Mouse (Mus musculus): ENCODE results near the gene Riox1. TPM values are rescaled to one million over a fixed set of nuclear protein-coding genes. Genes with fewer than 3 reads are reported as not detected.

Riox1 gene
- polyA plus RNA-seq, 1 experiment, result 17.7 TPM

GRCm38 (mm10) chr12:83965235-83965634, 14.8 kb downstream of the Riox1 start:
- TF ChIP-seq POLR2A (IDR thresholded peaks at IDR 0.05; ENCODE audit: low read depth, low read length) (no peak), CTCF (IDR thresholded peaks at IDR 0.05; ENCODE audit: extremely low read depth, insufficient read length, insufficient replicate concordance, low read depth, low read length) (no peak)
- 93% methylated on average over 7 of the region's 7 CpGs for WGBS
- H3K27ac ChIP-seq (ENCODE audit: insufficient read depth, low read depth, low read length), result no peak overlapping the region

GRCm38 (mm10) chr12:83972117-83972516, 21.7 kb downstream of the Riox1 start:
- Histone ChIP-seq H3K27ac (ENCODE audit: insufficient read depth, low read depth, low read length) (no peak overlapping the region), H3K4me3 (ENCODE audit: low read depth, low read length) (no peak overlapping the region), H3K27me3 (ENCODE audit: control insufficient read depth, insufficient read depth, low read length) (no peaks in the 10 kb centered on the region), H3K36me3 (ENCODE audit: control insufficient read depth, insufficient read depth, low read length) (no peaks in the 10 kb centered on the region), H3K4me1 (ENCODE audit: control insufficient read depth, insufficient read depth, insufficient read length, low read length) (peaks cover 3% of the 10 kb centered on the region; the same call in 1 of the 2 replicates)
- peak; percentile 63; the same call in 1 of the 2 replicates for TF ChIP-seq CTCF (IDR thresholded peaks at IDR 0.05; ENCODE audit: extremely low read depth, insufficient read length, insufficient replicate concordance, low read depth, low read length)
- no peak for TF ChIP-seq POLR2A (IDR thresholded peaks at IDR 0.05; ENCODE audit: low read depth, low read length)
- 35% methylated on average over 2 of the region's 2 CpGs for WGBS

More at GRCm38 (mm10) chr12:83965235-83965634, 14.8 kb downstream of the Riox1 start:
- Histone ChIP-seq H3K4me1 (ENCODE audit: control insufficient read depth, insufficient read depth, insufficient read length, low read length) (no peaks in the 10 kb centered on the region), H3K36me3 (ENCODE audit: control insufficient read depth, insufficient read depth, low read length) (no peaks in the 10 kb centered on the region), H3K4me3 (ENCODE audit: low read depth, low read length) (no peak overlapping the region), H3K27me3 (ENCODE audit: control insufficient read depth, insufficient read depth, low read length) (no peaks in the 10 kb centered on the region)

DNA sequence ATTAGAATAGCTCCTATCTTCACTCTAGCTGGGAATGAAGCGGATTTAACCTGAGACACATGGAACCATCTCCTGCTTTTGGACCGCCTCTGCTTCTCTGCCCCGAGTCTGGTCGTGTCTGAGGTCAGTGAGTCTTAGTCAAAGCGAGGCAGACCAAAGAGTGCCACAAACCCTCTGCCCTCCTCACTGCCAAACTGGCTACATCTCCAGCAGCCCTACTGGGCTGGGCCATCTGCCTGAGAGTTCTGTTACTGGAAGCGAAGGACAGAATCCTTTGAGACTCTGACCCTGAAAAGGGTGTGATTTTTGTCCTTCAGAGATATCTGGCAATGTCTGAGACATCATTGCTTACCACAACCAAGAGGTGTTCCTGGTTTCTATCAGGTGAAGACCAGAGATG, 28.5 kb downstream of the Riox1 start:
- no peak overlapping the region for H3K27ac ChIP-seq (ENCODE audit: insufficient read depth, low read depth, low read length)
- no peak overlapping the region for H3K4me3 ChIP-seq (ENCODE audit: low read depth, low read length)
- peaks cover 11% of the 10 kb centered on the region; the same call in 1 of the 2 replicates for H3K4me1 ChIP-seq (ENCODE audit: control insufficient read depth, insufficient read depth, insufficient read length, low read length)
- no peaks in the 10 kb centered on the region for H3K36me3 ChIP-seq (ENCODE audit: control insufficient read depth, insufficient read depth, low read length)
- 91% methylated on average over 6 of the region's 6 CpGs for WGBS
- TF ChIP-seq POLR2A (IDR thresholded peaks at IDR 0.05; ENCODE audit: low read depth, low read length) (no peak), CTCF (IDR thresholded peaks at IDR 0.05; ENCODE audit: extremely low read depth, insufficient read length, insufficient replicate concordance, low read depth, low read length) (no peak)
- no peaks in the 10 kb centered on the region for H3K27me3 ChIP-seq (ENCODE audit: control insufficient read depth, insufficient read depth, low read length)

GRCm38 (mm10) chr12:83981615-83982014, 31.2 kb downstream of the Riox1 start:
- no peak for TF ChIP-seq CTCF (IDR thresholded peaks at IDR 0.05; ENCODE audit: extremely low read depth, insufficient read length, insufficient replicate concordance, low read depth, low read length)
- no peak for TF ChIP-seq POLR2A (IDR thresholded peaks at IDR 0.05; ENCODE audit: low read depth, low read length)
- 23% methylated on average over 4 of the region's 4 CpGs for WGBS
- Histone ChIP-seq H3K36me3 (ENCODE audit: control insufficient read depth, insufficient read depth, low read length) (no peaks in the 10 kb centered on the region), H3K4me3 (ENCODE audit: low read depth, low read length) (no peak overlapping the region), H3K4me1 (ENCODE audit: control insufficient read depth, insufficient read depth, insufficient read length, low read length) (peaks cover 11% of the 10 kb centered on the region; the same call in 1 of the 2 replicates), H3K27ac (ENCODE audit: insufficient read depth, low read depth, low read length) (no peak overlapping the region), H3K27me3 (ENCODE audit: control insufficient read depth, insufficient read depth, low read length) (no peaks in the 10 kb centered on the region)

- no peak within 1 kb of the TSS for H3K4me3 ChIP-seq (ENCODE audit: low read depth, low read length)
- 87% methylated on average over 4 of the region's 4 CpGs for WGBS
- H3K27ac ChIP-seq (ENCODE audit: insufficient read depth, low read depth, low read length), result no peak within 1 kb of the TSS
- H3K36me3 ChIP-seq (ENCODE audit: control insufficient read depth, insufficient read depth, low read length), result no peaks in the 10 kb centered on the region
- H3K4me1 ChIP-seq (ENCODE audit: control insufficient read depth, insufficient read depth, insufficient read length, low read length), result peaks cover 11% of the 10 kb centered on the region; the same call in 1 of the 2 replicates
- TF ChIP-seq POLR2A (IDR thresholded peaks at IDR 0.05; ENCODE audit: low read depth, low read length), result no peak
- TF ChIP-seq CTCF (IDR thresholded peaks at IDR 0.05; ENCODE audit: extremely low read depth, insufficient read length, insufficient replicate concordance, low read depth, low read length), result no peak
- no peaks in the 10 kb centered on the region for H3K27me3 ChIP-seq (ENCODE audit: control insufficient read depth, insufficient read depth, low read length)
Observed at GRCm38 (mm10) chr12:83984752-83985151, 34.3 kb downstream of the Riox1 start, which contains the start of gene Heatr4. Gene Heatr4, minus strand, starts transcription at chr12:83984852.

GRCm38 (mm10) chr12:83987242-83987582, 36.8 kb downstream of the Riox1 start:
- TF ChIP-seq POLR2A (IDR thresholded peaks at IDR 0.05; ENCODE audit: low read depth, low read length) (no peak), CTCF (IDR thresholded peaks at IDR 0.05; ENCODE audit: extremely low read depth, insufficient read length, insufficient replicate concordance, low read depth, low read length) (no peak)
- Histone ChIP-seq H3K27me3 (ENCODE audit: control insufficient read depth, insufficient read depth, low read length) (no peaks in the 10 kb centered on the region), H3K4me3 (ENCODE audit: low read depth, low read length) (peak overlapping the region; percentile 65), H3K27ac (ENCODE audit: insufficient read depth, low read depth, low read length) (peak overlapping the region; percentile 68), H3K4me1 (ENCODE audit: control insufficient read depth, insufficient read depth, insufficient read length, low read length) (peaks cover 7% of the 10 kb centered on the region; the same call in 1 of the 2 replicates), H3K36me3 (ENCODE audit: control insufficient read depth, insufficient read depth, low read length) (no peaks in the 10 kb centered on the region)
- 10% methylated on average over 8 of the region's 8 CpGs for WGBS

GRCm38 (mm10) chr12:83987583-83988441, 37.4 kb downstream of the Riox1 start, which contains the start of gene Acot2:
Gene Acot2, plus strand, starts transcription at chr12:83987861.
- peak within 1 kb of the TSS; percentile 65 for H3K4me3 ChIP-seq (ENCODE audit: low read depth, low read length)
- peaks cover 1% of the 10 kb centered on the region; the same call in 1 of the 2 replicates for H3K4me1 ChIP-seq (ENCODE audit: control insufficient read depth, insufficient read depth, insufficient read length, low read length)
- no peaks in the 10 kb centered on the region for H3K36me3 ChIP-seq (ENCODE audit: control insufficient read depth, insufficient read depth, low read length)
- no peaks in the 10 kb centered on the region for H3K27me3 ChIP-seq (ENCODE audit: control insufficient read depth, insufficient read depth, low read length)
- H3K27ac ChIP-seq (ENCODE audit: insufficient read depth, low read depth, low read length), result peak within 1 kb of the TSS; percentile 68
- TF ChIP-seq POLR2A (IDR thresholded peaks at IDR 0.05; ENCODE audit: low read depth, low read length) (peak; percentile 55; the same call in 1 of the 2 replicates), CTCF (IDR thresholded peaks at IDR 0.05; ENCODE audit: extremely low read depth, insufficient read length, insufficient replicate concordance, low read depth, low read length) (peak; percentile 48; the same call in 1 of the 2 replicates)
- under 1% methylated on average over 80 of the region's 80 CpGs for WGBS
